Mouse (Mus musculus): ENCODE results near the gene Lrrc57. TPM values are rescaled to one million over a fixed set of nuclear protein-coding genes. Genes with fewer than 3 reads are reported as not detected.

The Lrrc57 gene
- polyA plus RNA-seq, 1 experiment, result 21.2 TPM

GRCm38 (mm10) chr2:120631521-120631920 lies 22.2 kb upstream of the Lrrc57 start:
- TF ChIP-seq POLR2A (IDR thresholded peaks at IDR 0.05; ENCODE audit: borderline replicate concordance, extremely low read depth, insufficient read depth, insufficient read length, poor library complexity, severe bottlenecking), result no peak
- TF ChIP-seq CTCF (IDR thresholded peaks at IDR 0.05; ENCODE audit: borderline replicate concordance, extremely low read depth, insufficient read depth, insufficient read length), result no peak
- no peak for DNase-seq (ENCODE audit: low read depth)

- TF ChIP-seq CTCF (IDR thresholded peaks at IDR 0.05; ENCODE audit: borderline replicate concordance, extremely low read depth, insufficient read depth, insufficient read length), result no peak
- TF ChIP-seq POLR2A (IDR thresholded peaks at IDR 0.05; ENCODE audit: borderline replicate concordance, extremely low read depth, insufficient read depth, insufficient read length, poor library complexity, severe bottlenecking), result no peak
- no peak for DNase-seq (ENCODE audit: low read depth)
Measured at GRCm38 (mm10) chr2:120630655-120631054, 21.3 kb upstream of the Lrrc57 start.

- no peak for DNase-seq (ENCODE audit: low read depth)
- TF ChIP-seq CTCF (IDR thresholded peaks at IDR 0.05; ENCODE audit: borderline replicate concordance, extremely low read depth, insufficient read depth, insufficient read length), result no peak
- TF ChIP-seq POLR2A (IDR thresholded peaks at IDR 0.05; ENCODE audit: borderline replicate concordance, extremely low read depth, insufficient read depth, insufficient read length, poor library complexity, severe bottlenecking), result no peak
Measured at GRCm38 (mm10) chr2:120630246-120630645, 20.9 kb upstream of the Lrrc57 start.

DNA sequence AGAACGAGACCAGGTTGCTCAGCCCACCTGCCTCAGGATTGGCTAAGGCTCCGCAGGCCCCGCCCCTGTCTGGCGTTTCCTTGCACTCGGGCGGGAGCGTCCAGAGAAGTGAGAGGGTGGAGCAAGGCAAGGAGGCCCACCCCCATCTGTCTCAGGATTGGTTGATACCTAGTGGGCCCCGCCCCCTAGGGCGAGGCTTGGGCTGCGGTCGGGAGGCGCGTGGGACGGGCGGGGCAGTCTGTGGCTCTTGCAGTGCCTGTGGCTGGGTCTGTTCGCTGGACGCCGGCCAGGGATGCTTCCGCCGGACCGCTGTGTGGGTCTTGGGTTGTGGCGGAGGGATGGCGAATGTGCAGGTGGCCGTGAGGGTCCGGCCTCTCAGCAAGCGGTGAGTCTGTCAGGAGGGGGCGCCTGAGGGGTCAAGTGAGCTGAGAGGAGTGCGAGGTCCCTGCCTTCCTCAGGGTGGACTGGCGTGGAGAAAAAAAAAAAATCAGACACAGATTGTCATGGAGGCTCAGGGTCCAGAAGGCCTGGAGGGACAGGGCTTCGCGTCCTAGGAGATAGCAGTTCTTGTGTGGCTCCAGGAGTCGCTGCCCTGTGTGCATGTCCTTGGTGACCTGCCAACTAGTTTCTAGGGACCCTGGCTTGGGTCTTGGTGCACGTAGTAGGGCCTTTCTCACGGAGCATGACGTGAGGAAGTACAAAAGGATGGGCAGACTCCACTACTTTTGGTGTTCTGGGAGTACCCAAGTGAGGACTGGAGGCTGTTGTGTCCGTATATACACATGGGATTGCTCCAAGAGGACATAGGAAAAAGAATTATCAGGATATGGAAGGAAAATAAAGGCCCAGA lies 19.8 kb upstream of the Lrrc57 start, which contains the start of gene Stard9:
Gene Stard9 (plus strand): TSS at position 236 of the 850 bp plus-strand sequence.
- TF ChIP-seq POLR2A (IDR thresholded peaks at IDR 0.05; ENCODE audit: borderline replicate concordance, extremely low read depth, insufficient read depth, insufficient read length, poor library complexity, severe bottlenecking), result no peak
- TF ChIP-seq CTCF (IDR thresholded peaks at IDR 0.05; ENCODE audit: borderline replicate concordance, extremely low read depth, insufficient read depth, insufficient read length), result no peak
- peak; percentile 100 for DNase-seq (ENCODE audit: low read depth)

DNA sequence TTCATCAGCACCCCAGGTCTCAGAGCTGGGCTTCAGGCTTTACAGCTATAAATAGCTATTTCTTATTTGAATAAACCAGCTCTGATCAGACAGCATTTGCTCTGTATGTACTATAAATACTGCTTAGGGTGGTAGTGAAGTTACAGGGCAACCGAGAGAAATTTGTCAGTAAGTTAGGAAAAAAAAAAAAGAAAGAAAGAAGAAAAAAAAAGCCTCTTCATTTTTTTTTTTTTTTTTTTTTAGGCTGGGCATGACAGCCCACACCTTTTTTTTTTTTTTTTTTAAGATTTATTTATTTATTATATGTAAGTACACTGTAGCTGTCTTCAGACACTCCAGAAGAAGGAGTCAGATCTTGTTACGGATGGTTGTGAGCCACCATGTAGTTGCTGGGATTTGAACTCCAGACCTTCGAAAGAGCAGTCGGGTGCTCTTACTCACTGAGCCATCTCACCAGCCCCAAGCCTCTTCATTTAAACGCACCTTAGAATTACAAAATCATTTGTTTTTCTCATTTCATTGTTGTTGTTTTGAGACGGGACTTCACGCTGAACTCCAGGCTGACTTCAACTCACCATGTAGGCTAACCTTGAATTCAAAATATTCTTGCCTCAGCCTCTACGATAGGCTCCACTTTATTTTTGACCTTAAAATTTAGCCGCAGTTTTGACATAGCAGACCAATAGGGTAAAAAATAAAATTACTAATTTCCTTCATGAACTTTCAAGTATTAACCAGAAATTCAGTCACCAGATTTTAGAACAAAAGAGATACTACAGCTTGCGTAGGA lies 19.0 kb upstream of the Lrrc57 start:
- DNase-seq (ENCODE audit: low read depth), result no peak
- TF ChIP-seq CTCF (IDR thresholded peaks at IDR 0.05; ENCODE audit: borderline replicate concordance, extremely low read depth, insufficient read depth, insufficient read length) (no peak), POLR2A (IDR thresholded peaks at IDR 0.05; ENCODE audit: borderline replicate concordance, extremely low read depth, insufficient read depth, insufficient read length, poor library complexity, severe bottlenecking) (no peak)

- TF ChIP-seq CTCF (IDR thresholded peaks at IDR 0.05; ENCODE audit: borderline replicate concordance, extremely low read depth, insufficient read depth, insufficient read length) (no peak), POLR2A (IDR thresholded peaks at IDR 0.05; ENCODE audit: borderline replicate concordance, extremely low read depth, insufficient read depth, insufficient read length, poor library complexity, severe bottlenecking) (no peak)
- no peak for DNase-seq (ENCODE audit: low read depth)
Measured at GRCm38 (mm10) chr2:120622920-120623319, 13.6 kb upstream of the Lrrc57 start.

DNA sequence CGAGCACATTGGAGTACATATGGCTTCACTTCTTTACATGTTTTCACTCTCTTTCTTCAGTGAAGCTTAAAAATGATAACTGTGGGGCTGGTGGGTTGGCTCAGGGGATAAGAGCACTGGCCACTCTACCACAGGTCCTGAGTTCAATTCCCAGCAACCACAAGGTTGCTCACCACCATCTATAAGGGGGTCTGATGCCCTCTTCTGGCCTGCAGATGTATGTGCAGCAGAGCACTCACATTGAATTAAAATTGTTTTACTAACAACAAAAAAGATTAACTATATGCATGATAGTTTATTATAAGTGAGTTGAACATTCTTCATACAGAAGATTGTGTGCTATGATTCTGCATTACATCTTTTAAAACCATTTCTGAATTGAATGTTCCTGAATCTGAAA lies 10.2 kb upstream of the Lrrc57 start:
- DNase-seq (ENCODE audit: low read depth), result no peak
- no peak for TF ChIP-seq POLR2A (IDR thresholded peaks at IDR 0.05; ENCODE audit: borderline replicate concordance, extremely low read depth, insufficient read depth, insufficient read length, poor library complexity, severe bottlenecking)
- peak; percentile 12; the same call in 1 of the 2 replicates for TF ChIP-seq CTCF (IDR thresholded peaks at IDR 0.05; ENCODE audit: borderline replicate concordance, extremely low read depth, insufficient read depth, insufficient read length)

DNA sequence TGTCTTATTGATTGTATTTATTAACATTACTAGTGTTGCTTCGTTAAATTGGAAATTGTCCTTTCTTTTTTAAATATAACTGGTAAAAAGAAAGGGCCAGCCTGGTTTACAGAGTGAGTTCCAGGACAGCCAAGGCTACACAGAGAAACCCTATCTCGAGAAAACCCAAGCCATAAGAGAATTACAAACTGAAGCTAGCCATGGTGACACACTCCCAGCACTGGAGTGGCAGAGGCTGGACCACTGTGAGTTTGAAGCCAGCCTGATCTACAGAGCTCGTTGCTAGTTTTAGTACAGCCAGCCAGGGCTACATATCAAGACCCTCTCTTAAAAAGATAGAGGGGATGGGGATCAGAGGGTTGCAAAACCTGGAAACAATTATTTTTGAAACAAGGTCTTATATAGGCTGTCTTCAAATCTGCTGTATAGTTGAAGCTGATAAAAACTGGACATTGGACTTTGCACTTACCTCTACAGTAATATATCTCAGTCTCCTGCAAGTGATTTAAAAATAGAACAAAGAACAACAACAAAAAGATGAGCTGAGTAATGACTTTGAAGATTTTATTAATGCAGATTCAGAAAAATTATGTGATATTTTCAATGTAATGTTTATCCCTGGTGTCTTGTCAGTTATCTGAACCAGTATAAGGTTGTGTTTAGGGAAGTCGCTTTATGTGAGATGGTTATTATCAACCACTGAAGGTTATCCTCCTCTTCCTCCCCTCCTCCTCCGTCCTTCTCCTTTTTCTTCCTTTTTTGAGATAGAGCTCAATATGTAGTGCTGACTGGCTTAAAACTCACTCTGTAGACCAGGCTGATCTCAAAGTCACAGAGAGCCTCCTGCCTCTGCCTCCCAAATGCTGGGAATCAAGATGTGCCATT lies 7.2 kb upstream of the Lrrc57 start:
- TF ChIP-seq POLR2A (IDR thresholded peaks at IDR 0.05; ENCODE audit: borderline replicate concordance, extremely low read depth, insufficient read depth, insufficient read length, poor library complexity, severe bottlenecking) (no peak), CTCF (IDR thresholded peaks at IDR 0.05; ENCODE audit: borderline replicate concordance, extremely low read depth, insufficient read depth, insufficient read length) (no peak)

GRCm38 (mm10) chr2:120606021-120606690 lies 3.2 kb downstream of the Lrrc57 start:
- no peak for DNase-seq (ENCODE audit: low read depth)
- TF ChIP-seq CTCF (IDR thresholded peaks at IDR 0.05; ENCODE audit: borderline replicate concordance, extremely low read depth, insufficient read depth, insufficient read length), result peak; percentile 39; the same call in 1 of the 2 replicates
- TF ChIP-seq POLR2A (IDR thresholded peaks at IDR 0.05; ENCODE audit: borderline replicate concordance, extremely low read depth, insufficient read depth, insufficient read length, poor library complexity, severe bottlenecking), result no peak

More for the DNA sequence above, 7.2 kb upstream of the Lrrc57 start:
- no peak for DNase-seq (ENCODE audit: low read depth)

- no peak for DNase-seq (ENCODE audit: low read depth)
Measured at GRCm38 (mm10) chr2:120599506-120599905, 9.8 kb downstream of the Lrrc57 start.

More at GRCm38 (mm10) chr2:120599506-120599905, 9.8 kb downstream of the Lrrc57 start:
- no peak for TF ChIP-seq CTCF (IDR thresholded peaks at IDR 0.05; ENCODE audit: borderline replicate concordance, extremely low read depth, insufficient read depth, insufficient read length)
- TF ChIP-seq POLR2A (IDR thresholded peaks at IDR 0.05; ENCODE audit: borderline replicate concordance, extremely low read depth, insufficient read depth, insufficient read length, poor library complexity, severe bottlenecking), result no peak
